Mouse (Mus musculus): Measurements from ENCODE around the gene B230219D22Rik. TPM values are rescaled to one million over a fixed set of nuclear protein-coding genes. Genes with fewer than 3 reads are reported as not detected.

The B230219D22Rik gene
- 15.8 TPM for polyA plus RNA-seq (2012; fragmentation: generic; extraction: Trizol)
- long read RNA-seq, experiment 1, full-length matches to known transcripts, result 30 of 33 reads
- long read RNA-seq, experiment 1, partial matches to known transcripts, result 0 of 33 reads
- long read RNA-seq, experiment 1, other reads (novel, unspliced or antisense), result 3 of 33 reads
- long read RNA-seq, experiment 2, partial matches to known transcripts, result 1 of 55 reads
- long read RNA-seq, experiment 2, other reads (novel, unspliced or antisense), result 54 of 55 reads

DNA sequence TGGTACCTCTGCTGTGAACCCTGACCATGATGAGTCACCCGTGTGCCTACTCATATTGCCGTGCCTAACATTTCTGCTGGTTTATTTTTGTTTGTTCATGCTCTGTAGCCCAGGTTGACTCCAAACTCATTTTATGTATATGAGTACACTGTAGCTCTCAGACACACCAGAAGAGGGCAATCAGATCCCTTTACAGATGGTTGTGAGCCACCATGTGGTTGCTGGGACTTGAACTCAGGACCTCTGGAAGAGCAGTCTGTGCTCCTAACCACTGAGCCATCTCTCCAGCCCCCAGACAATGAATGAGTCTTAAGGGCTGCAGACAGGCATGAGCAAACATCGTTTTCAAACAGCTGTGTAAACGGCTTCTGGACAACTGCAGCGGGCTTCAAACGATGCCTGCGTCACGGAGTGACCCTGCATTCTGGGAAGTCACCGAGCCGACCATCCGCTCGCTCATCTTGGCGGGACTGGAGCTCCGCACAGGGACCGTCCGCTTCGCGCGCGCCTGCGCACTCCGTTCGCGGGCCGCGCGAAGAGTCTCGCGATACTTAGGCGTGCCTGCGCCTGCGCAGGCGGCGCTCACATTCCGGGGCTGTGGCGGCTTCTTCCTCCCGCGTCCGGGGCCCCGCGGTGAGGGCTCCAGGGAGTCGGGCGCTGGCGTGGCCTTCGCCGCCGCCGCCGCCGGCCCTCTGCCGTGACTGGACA, at the start of gene B230219D22Rik:
Gene B230219D22Rik, plus strand, starts transcription at position 590 of the 708 bp plus-strand sequence.
- TF ChIP-seq MAX (IDR thresholded peaks at IDR 0.05) (peak; percentile 81), CTCF (IDR thresholded peaks at IDR 0.05; ENCODE audit: control insufficient read depth, insufficient read depth, insufficient read length) (no peak), CEBPB (IDR thresholded peaks at IDR 0.05; ENCODE audit: low read depth) (no peak), FOSL1 (IDR thresholded peaks at IDR 0.05; ENCODE audit: insufficient read depth, low read length, poor library complexity, severe bottlenecking) (no peak), MYOG (IDR thresholded peaks at IDR 0.05; ENCODE audit: control insufficient read depth, extremely low read depth, insufficient read length) (no peak), MYOD1 (IDR thresholded peaks at IDR 0.05; ENCODE audit: control insufficient read depth, insufficient read length, low read depth) (peak; percentile 47), USF1 (IDR thresholded peaks at IDR 0.05; ENCODE audit: low read depth) (no peak)
- no peaks in the 10 kb centered on the region for H3K27me3 ChIP-seq (ENCODE audit: control insufficient read depth, insufficient read depth, insufficient read length)
- H3K79me2 ChIP-seq (ENCODE audit: control insufficient read depth, insufficient read depth), result peaks cover 49% of the 10 kb centered on the region
- H3K4me3 ChIP-seq (ENCODE audit: insufficient read depth, poor library complexity, severe bottlenecking), result peak within 1 kb of the TSS; percentile 76
- H3ac ChIP-seq (ENCODE audit: control insufficient read depth, insufficient read length, low read depth), result peak within 1 kb of the TSS; percentile 73
- H3K79me3 ChIP-seq (ENCODE audit: low read depth), result peaks cover 43% of the 10 kb centered on the region
- peaks cover 6% of the 10 kb centered on the region for H3K36me3 ChIP-seq (ENCODE audit: control insufficient read depth, insufficient read depth)

DNA sequence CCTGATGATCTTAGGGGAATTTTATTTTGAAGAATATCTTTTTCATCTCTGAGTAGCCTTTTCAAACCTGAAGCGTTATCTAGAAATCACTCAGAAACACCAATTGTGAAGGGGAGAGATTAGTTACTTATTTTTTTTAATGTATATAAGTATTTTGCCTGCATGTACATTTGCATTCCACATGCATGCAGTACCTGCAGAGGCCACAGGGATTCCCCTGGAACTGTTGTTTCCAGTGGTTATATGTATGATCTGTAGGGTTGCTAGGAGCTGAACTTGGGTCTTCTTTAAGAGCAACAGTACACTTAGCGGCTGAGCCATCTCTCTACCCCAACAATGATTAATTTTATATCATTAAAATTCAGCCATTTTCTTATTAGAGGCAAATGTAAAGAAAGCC, 48.4 kb upstream of the B230219D22Rik start:
- no peak overlapping the region for H3ac ChIP-seq (ENCODE audit: control insufficient read depth, insufficient read length, low read depth)
- H3K79me3 ChIP-seq (ENCODE audit: low read depth), result peaks cover 35% of the 10 kb centered on the region
- H3K4me3 ChIP-seq (ENCODE audit: insufficient read depth, poor library complexity, severe bottlenecking), result no peak overlapping the region
- no peak for TF ChIP-seq USF1 (IDR thresholded peaks at IDR 0.05; ENCODE audit: low read depth)
- TF ChIP-seq MYOG (IDR thresholded peaks at IDR 0.05; ENCODE audit: control insufficient read depth, extremely low read depth, insufficient read length), result no peak
- no peak for TF ChIP-seq CEBPB (IDR thresholded peaks at IDR 0.05; ENCODE audit: low read depth)
- no peak for TF ChIP-seq MYOD1 (IDR thresholded peaks at IDR 0.05; ENCODE audit: control insufficient read depth, insufficient read length, low read depth)
- no peak for TF ChIP-seq FOSL1 (IDR thresholded peaks at IDR 0.05; ENCODE audit: insufficient read depth, low read length, poor library complexity, severe bottlenecking)
- no peak for TF ChIP-seq CTCF (IDR thresholded peaks at IDR 0.05; ENCODE audit: control insufficient read depth, insufficient read depth, insufficient read length)
- TF ChIP-seq MAX (IDR thresholded peaks at IDR 0.05), result no peak
- no peaks in the 10 kb centered on the region for H3K27me3 ChIP-seq (ENCODE audit: control insufficient read depth, insufficient read depth, insufficient read length)
- peaks cover 72% of the 10 kb centered on the region for H3K36me3 ChIP-seq (ENCODE audit: control insufficient read depth, insufficient read depth)
- H3K79me2 ChIP-seq (ENCODE audit: control insufficient read depth, insufficient read depth), result peaks cover 26% of the 10 kb centered on the region

DNA sequence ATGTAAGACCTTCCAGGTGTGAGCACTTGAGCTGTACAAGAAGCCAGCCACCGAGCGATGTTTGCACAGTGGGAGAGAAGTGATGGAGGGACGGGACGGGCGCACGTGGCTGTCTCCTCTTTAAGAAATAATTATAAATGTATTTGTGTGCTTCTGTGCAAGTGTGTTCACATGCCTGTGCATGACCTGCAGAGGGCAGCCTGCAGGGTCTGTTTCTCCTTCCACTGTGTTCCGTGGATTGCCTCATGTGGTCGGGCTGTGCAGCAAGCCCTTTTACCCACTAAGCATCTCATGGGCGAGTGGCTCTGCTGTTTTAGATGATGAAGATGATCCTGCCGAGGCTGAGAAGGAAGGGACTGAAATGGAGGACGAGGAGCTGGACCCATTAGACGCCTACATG, 42.8 kb upstream of the B230219D22Rik start:
- peaks cover 95% of the 10 kb centered on the region for H3K36me3 ChIP-seq (ENCODE audit: control insufficient read depth, insufficient read depth)

DNA sequence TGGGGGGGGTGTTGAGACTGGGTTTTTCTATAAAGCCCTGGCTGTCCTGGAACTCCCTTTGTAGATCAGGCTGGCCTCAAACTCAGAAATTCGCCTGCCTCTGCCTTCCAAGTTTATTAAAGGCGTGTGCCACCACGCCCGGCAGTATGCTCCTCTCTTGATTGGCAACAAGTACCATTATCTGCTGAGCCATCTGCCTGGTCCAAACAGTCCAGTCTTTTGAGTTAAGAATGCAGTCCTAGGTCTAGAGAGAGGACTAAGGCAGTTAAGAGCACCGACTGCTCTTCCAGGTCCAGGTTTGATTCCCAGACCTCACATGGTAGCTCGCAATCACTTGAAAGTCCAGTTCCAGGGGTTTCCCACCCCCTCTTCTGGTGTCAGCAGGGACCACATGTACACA, 41.9 kb upstream of the B230219D22Rik start:
- no peak for TF ChIP-seq CEBPB (IDR thresholded peaks at IDR 0.05; ENCODE audit: low read depth)
- no peak for TF ChIP-seq USF1 (IDR thresholded peaks at IDR 0.05; ENCODE audit: low read depth)
- TF ChIP-seq CTCF (IDR thresholded peaks at IDR 0.05; ENCODE audit: control insufficient read depth, insufficient read depth, insufficient read length), result no peak
- no peak for TF ChIP-seq MAX (IDR thresholded peaks at IDR 0.05)
- TF ChIP-seq MYOG (IDR thresholded peaks at IDR 0.05; ENCODE audit: control insufficient read depth, extremely low read depth, insufficient read length), result no peak
- no peak for TF ChIP-seq MYOD1 (IDR thresholded peaks at IDR 0.05; ENCODE audit: control insufficient read depth, insufficient read length, low read depth)
- no peak for TF ChIP-seq FOSL1 (IDR thresholded peaks at IDR 0.05; ENCODE audit: insufficient read depth, low read length, poor library complexity, severe bottlenecking)

More for the DNA sequence above, 42.8 kb upstream of the B230219D22Rik start:
- Histone ChIP-seq H3ac (ENCODE audit: control insufficient read depth, insufficient read length, low read depth) (no peak overlapping the region), H3K4me3 (ENCODE audit: insufficient read depth, poor library complexity, severe bottlenecking) (no peak overlapping the region), H3K27me3 (ENCODE audit: control insufficient read depth, insufficient read depth, insufficient read length) (no peaks in the 10 kb centered on the region), H3K79me3 (ENCODE audit: low read depth) (peaks cover 1% of the 10 kb centered on the region), H3K79me2 (ENCODE audit: control insufficient read depth, insufficient read depth) (no peaks in the 10 kb centered on the region)
- no peak for TF ChIP-seq CEBPB (IDR thresholded peaks at IDR 0.05; ENCODE audit: low read depth)
- no peak for TF ChIP-seq MYOG (IDR thresholded peaks at IDR 0.05; ENCODE audit: control insufficient read depth, extremely low read depth, insufficient read length)
- TF ChIP-seq CTCF (IDR thresholded peaks at IDR 0.05; ENCODE audit: control insufficient read depth, insufficient read depth, insufficient read length), result no peak
- TF ChIP-seq MAX (IDR thresholded peaks at IDR 0.05), result no peak
- TF ChIP-seq USF1 (IDR thresholded peaks at IDR 0.05; ENCODE audit: low read depth), result no peak
- no peak for TF ChIP-seq MYOD1 (IDR thresholded peaks at IDR 0.05; ENCODE audit: control insufficient read depth, insufficient read length, low read depth)
- TF ChIP-seq FOSL1 (IDR thresholded peaks at IDR 0.05; ENCODE audit: insufficient read depth, low read length, poor library complexity, severe bottlenecking), result no peak

DNA sequence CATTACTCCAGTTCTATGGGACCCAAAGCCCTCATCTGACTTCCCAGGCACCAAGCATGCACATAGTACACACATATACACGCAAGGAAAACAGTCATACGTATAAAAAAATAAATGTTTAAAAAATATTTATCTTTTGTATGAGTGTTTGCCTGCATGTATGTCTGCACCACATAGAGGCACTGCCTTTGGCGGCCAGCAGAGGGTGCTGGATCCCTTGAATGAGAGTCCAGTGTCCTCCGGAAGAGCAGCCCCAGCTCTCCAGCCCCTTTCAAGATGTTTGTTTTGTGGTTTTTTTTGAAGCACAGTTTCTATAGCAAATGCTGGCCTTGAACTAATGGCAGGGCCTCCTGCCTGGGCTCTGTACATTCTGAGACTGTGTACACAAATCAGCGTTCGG, 24.4 kb upstream of the B230219D22Rik start:
- Histone ChIP-seq H3K27me3 (ENCODE audit: control insufficient read depth, insufficient read depth, insufficient read length) (no peaks in the 10 kb centered on the region), H3K4me3 (ENCODE audit: insufficient read depth, poor library complexity, severe bottlenecking) (no peak overlapping the region), H3K79me2 (ENCODE audit: control insufficient read depth, insufficient read depth) (no peaks in the 10 kb centered on the region), H3K79me3 (ENCODE audit: low read depth) (no peaks in the 10 kb centered on the region), H3K36me3 (ENCODE audit: control insufficient read depth, insufficient read depth) (peaks cover 76% of the 10 kb centered on the region), H3ac (ENCODE audit: control insufficient read depth, insufficient read length, low read depth) (no peak overlapping the region)
- no peak for TF ChIP-seq CTCF (IDR thresholded peaks at IDR 0.05; ENCODE audit: control insufficient read depth, insufficient read depth, insufficient read length)
- TF ChIP-seq MYOG (IDR thresholded peaks at IDR 0.05; ENCODE audit: control insufficient read depth, extremely low read depth, insufficient read length), result no peak
- TF ChIP-seq FOSL1 (IDR thresholded peaks at IDR 0.05; ENCODE audit: insufficient read depth, low read length, poor library complexity, severe bottlenecking), result no peak
- no peak for TF ChIP-seq CEBPB (IDR thresholded peaks at IDR 0.05; ENCODE audit: low read depth)
- TF ChIP-seq MAX (IDR thresholded peaks at IDR 0.05), result no peak
- TF ChIP-seq MYOD1 (IDR thresholded peaks at IDR 0.05; ENCODE audit: control insufficient read depth, insufficient read length, low read depth), result no peak
- no peak for TF ChIP-seq USF1 (IDR thresholded peaks at IDR 0.05; ENCODE audit: low read depth)

More for the DNA sequence above, 41.9 kb upstream of the B230219D22Rik start:
- no peaks in the 10 kb centered on the region for H3K79me3 ChIP-seq (ENCODE audit: low read depth)
- H3ac ChIP-seq (ENCODE audit: control insufficient read depth, insufficient read length, low read depth), result no peak overlapping the region
- no peak overlapping the region for H3K4me3 ChIP-seq (ENCODE audit: insufficient read depth, poor library complexity, severe bottlenecking)
- H3K36me3 ChIP-seq (ENCODE audit: control insufficient read depth, insufficient read depth), result peaks cover 95% of the 10 kb centered on the region
- H3K79me2 ChIP-seq (ENCODE audit: control insufficient read depth, insufficient read depth), result no peaks in the 10 kb centered on the region
- H3K27me3 ChIP-seq (ENCODE audit: control insufficient read depth, insufficient read depth, insufficient read length), result no peaks in the 10 kb centered on the region
